Mouse (Mus musculus) forebrain, postnatal 0 days (tissue): ENCODE results near the gene Ltbp1. TPM values are rescaled to one million over a fixed set of nuclear protein-coding genes. Genes with fewer than 3 reads are reported as not detected.

Experiments
- ATAC-seq: fragments of 200-750 bp; cut with Nextera tagmentation; 2 replicates; pipeline ENCODE4 v1.8.0; 2017; ENCODE audit warnings: mild to moderate bottlenecking, moderate library complexity
- DNase-seq: peaks from one replicate; pipeline ENCODE4 v3.0.0-alpha.2; 2015
- H3K27ac ChIP-seq: fragments of 300-500 bp; sonication (generic); 2 replicates; pipeline ENCODE4 v1.5.1; 2014; ENCODE audit warnings: low read depth, mild to moderate bottlenecking, antibody characterized with exemption, low read length, moderate library complexity, mixed read lengths
- H3K27me3 ChIP-seq: fragments of 300-500 bp; sonication (generic); 2 replicates; pipeline ENCODE4 v1.6.1; 2014; ENCODE audit warnings: mild to moderate bottlenecking, low read length, mixed read lengths; ENCODE audit not compliant: insufficient read depth
- H3K36me3 ChIP-seq: fragments of 300-500 bp; sonication (generic); 2 replicates; pipeline ENCODE4 v1.6.1; 2014; ENCODE audit warnings: mild to moderate bottlenecking, moderate library complexity; ENCODE audit not compliant: insufficient read depth
- H3K4me1 ChIP-seq: fragments of 300-500 bp; sonication (generic); 2 replicates; pipeline ENCODE4 v1.6.1; 2014; ENCODE audit warnings: antibody characterized with exemption; ENCODE audit not compliant: insufficient read depth
- H3K4me2 ChIP-seq: fragments of 300-500 bp; sonication (generic); 2 replicates; pipeline ENCODE4 v1.6.1; 2014; ENCODE audit warnings: low read depth, mild to moderate bottlenecking, moderate library complexity
- H3K4me3 ChIP-seq: fragments of 300-500 bp; sonication (generic); 2 replicates; pipeline ENCODE4 v1.5.1; 2014; ENCODE audit warnings: low read depth, low read length, mixed read lengths
- H3K9ac ChIP-seq: fragments of 300-500 bp; sonication (generic); 2 replicates; pipeline ENCODE4 v1.6.1; 2014; ENCODE audit warnings: mild to moderate bottlenecking
- H3K9me3 ChIP-seq: fragments of 300-500 bp; sonication (generic); 2 replicates; pipeline ENCODE4 v1.6.1; 2016; ENCODE audit warnings: low read length
- CTCF ChIP-seq: sonication (generic); IDR thresholded peaks from 2 replicates; pipeline ENCODE4 v1.5.1; 2016; ENCODE audit warnings: antibody characterized with exemption, control low read depth, low read depth
- WGBS: fragments of 180-500 bp; shearing (Covaris S2); extraction: QIAGEN DNeasy Blood & Tissue Kit; methylation state at CpG from one replicate; pipeline ENCODE4 v1.1.7; 2014; 5-methylcytosine and 5-hydroxymethylcytosine counted together
- polyA plus RNA-seq: library from polyadenylated mRNA; unstranded; fragments of >200 nt; fragmentation: Nextera tagmentation; extraction: Ambion mirVana; gene quantifications from 2 replicates; pipeline ENCODE4 v1.2.1, GENCODE M21; 2015
- total RNA-seq: library from RNA; depleted of rRNA; stranded (reverse); fragments of >200 nt; gene quantifications from 2 replicates; pipeline ENCODE4 v1.2.3, GENCODE M21; 2014

Gene Ltbp1
- total and polyA plus RNA-seq, 2 experiments from 2014 or later = 1.5 to 5.2 TPM

DNA sequence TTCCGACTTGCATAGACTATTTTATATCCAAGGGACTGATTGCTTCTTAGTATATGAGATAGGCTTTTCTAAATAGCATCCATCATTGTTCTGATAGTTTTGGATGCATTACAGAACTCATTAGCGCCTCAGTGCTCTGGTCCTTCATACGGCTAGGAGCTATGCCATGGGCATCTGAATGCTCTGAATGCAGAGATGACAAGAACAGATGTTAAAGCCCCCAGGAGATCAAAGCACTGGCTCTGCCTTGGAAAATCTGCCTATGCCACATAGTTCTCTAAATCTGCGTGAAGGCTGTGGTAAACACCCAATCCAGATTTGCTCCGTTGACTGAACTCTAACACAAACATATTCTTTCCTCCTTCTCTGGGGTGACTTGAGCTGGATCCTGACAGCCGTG lies 30.2 kb upstream of the Ltbp1 start:
- Histone ChIP-seq H3K9ac (no peak overlapping the region), H3K27ac (no peak overlapping the region), H3K36me3 (no peaks in the 10 kb centered on the region), H3K4me3 (no peak overlapping the region), H3K27me3 (no peaks in the 10 kb centered on the region), H3K9me3 (no peaks in the 10 kb centered on the region), H3K4me1 (no peaks in the 10 kb centered on the region), H3K4me2 (no peak overlapping the region)
- WGBS = 52% methylated on average over 6 of the region's 6 CpGs
- DNase-seq (peak; percentile 22), ATAC-seq (peak; percentile 76)
- no peak for TF ChIP-seq CTCF

DNA sequence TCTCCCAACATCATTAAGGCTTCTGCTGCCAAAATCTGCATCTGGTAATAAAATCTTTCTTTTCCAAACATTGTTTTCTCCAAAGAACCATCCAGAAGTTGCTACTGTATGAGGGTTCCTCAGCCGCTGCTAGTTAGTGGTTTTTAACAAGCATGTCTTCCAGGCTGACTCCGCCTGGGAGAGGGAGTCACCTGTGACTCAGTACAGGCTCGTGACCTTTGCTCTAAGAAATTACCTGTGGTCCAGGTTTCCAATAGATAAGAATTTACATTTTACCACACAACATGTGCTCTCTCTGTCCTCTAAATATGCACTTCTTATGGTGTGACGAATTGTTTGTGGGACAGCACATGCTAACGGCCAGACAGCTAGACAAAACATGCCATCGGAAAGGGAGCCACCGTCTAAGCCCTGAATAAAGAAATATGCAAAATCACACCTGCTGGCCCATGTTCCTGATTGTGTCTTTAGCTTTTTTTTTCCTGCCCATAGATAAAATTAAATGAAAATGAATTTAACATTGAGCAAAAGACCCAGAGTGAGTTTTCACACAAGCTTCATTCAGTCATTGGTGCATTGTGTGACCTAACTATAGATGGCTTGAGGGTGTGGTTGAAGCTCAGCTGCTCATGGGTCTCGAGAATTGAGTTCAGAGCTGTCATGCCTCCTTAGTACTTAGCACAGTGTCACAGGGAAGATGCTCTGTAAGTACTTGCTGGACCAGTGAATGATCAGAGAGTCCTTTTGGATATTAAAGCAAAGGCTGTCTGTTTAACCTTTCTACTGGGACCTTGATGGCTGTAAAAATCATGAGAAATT lies 29.0 kb upstream of the Ltbp1 start:
- no peaks in the 10 kb centered on the region for H3K4me1 ChIP-seq
- WGBS = 45% methylated on average over 8 of the region's 8 CpGs
- TF ChIP-seq CTCF = no peak
- H3K9me3 ChIP-seq = no peaks in the 10 kb centered on the region
- H3K4me2 ChIP-seq = no peak overlapping the region
- H3K27me3 ChIP-seq = no peaks in the 10 kb centered on the region
- no peak overlapping the region for H3K4me3 ChIP-seq
- ATAC-seq (no peak), DNase-seq (no peak)
- no peak overlapping the region for H3K27ac ChIP-seq
- H3K36me3 ChIP-seq = no peaks in the 10 kb centered on the region
- no peak overlapping the region for H3K9ac ChIP-seq

DNA sequence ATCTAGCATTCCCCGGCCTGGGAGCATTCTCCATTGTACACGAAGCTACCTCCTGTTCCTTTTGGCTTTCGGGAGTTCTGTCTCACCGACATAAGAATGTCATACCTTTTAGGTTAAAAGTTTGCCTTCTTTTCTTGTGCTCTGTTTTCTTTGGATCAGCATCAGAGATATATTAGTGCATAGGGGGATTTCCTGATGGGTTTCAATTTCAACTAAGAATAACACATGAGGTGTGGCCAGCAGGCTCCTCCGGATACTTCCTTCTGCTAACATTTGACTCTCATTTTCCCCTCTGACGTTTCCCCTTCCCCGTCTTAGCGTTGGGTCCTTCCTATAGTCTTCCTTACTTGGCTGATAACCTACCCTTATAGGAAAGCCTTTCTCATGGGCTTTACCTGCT lies 25.6 kb upstream of the Ltbp1 start:
- Histone ChIP-seq H3K9ac (no peak overlapping the region), H3K27me3 (no peaks in the 10 kb centered on the region), H3K9me3 (no peaks in the 10 kb centered on the region), H3K36me3 (no peaks in the 10 kb centered on the region), H3K4me2 (no peak overlapping the region), H3K4me1 (no peaks in the 10 kb centered on the region), H3K27ac (no peak overlapping the region), H3K4me3 (no peak overlapping the region)
- ATAC-seq (no peak), DNase-seq (no peak)
- no peak for TF ChIP-seq CTCF
- 81% methylated on average over 8 of the region's 8 CpGs for WGBS

- no peak overlapping the region for H3K4me3 ChIP-seq
- no peak for DNase-seq
- H3K4me2 ChIP-seq = no peak overlapping the region
- 80% methylated on average over 5 of the region's 5 CpGs for WGBS
- H3K27me3 ChIP-seq = no peaks in the 10 kb centered on the region
- H3K4me1 ChIP-seq = no peaks in the 10 kb centered on the region
- no peak for TF ChIP-seq CTCF
- ATAC-seq = no peak
- no peaks in the 10 kb centered on the region for H3K9me3 ChIP-seq
- H3K27ac ChIP-seq = no peak overlapping the region
- no peaks in the 10 kb centered on the region for H3K36me3 ChIP-seq
- no peak overlapping the region for H3K9ac ChIP-seq
Measured at GRCm38 (mm10) chr17:74981703-74982102, 23.7 kb upstream of the Ltbp1 start.

DNA sequence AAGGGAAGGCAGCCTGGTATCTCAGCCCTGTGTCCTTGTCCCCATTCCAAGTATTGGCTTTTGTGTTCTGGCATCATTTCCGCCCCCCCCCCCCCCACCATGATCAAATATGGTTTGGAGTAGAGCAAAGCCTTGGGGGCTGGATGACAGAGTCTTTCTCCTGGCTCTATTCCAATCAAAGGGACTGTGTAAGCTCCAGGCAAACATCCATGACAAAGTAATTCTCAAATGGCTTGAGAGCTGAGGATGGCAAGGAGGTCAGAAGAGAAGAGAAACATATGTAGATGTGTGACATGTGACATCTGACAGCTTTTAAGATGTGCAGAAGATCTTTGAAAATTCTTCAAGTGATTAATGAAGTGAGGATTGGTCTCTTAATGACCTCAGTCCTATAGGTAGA lies 22.5 kb upstream of the Ltbp1 start:
- ATAC-seq (no peak), DNase-seq (no peak)
- Histone ChIP-seq H3K27me3 (no peaks in the 10 kb centered on the region), H3K9ac (no peak overlapping the region), H3K9me3 (no peaks in the 10 kb centered on the region), H3K27ac (no peak overlapping the region), H3K4me3 (no peak overlapping the region), H3K4me1 (no peaks in the 10 kb centered on the region), H3K36me3 (no peaks in the 10 kb centered on the region), H3K4me2 (no peak overlapping the region)
- no peak for TF ChIP-seq CTCF
- 64% methylated on average over 1 of the region's 1 CpGs for WGBS

- 78% methylated on average over 1 of the region's 1 CpGs for WGBS
- Histone ChIP-seq H3K9ac (no peak overlapping the region), H3K36me3 (no peaks in the 10 kb centered on the region), H3K4me2 (no peak overlapping the region), H3K4me3 (no peak overlapping the region), H3K27me3 (no peaks in the 10 kb centered on the region), H3K4me1 (no peaks in the 10 kb centered on the region), H3K27ac (no peak overlapping the region), H3K9me3 (no peaks in the 10 kb centered on the region)
- ATAC-seq (no peak), DNase-seq (no peak)
- no peak for TF ChIP-seq CTCF
Measured at GRCm38 (mm10) chr17:74984071-74984470, 21.3 kb upstream of the Ltbp1 start.

DNA sequence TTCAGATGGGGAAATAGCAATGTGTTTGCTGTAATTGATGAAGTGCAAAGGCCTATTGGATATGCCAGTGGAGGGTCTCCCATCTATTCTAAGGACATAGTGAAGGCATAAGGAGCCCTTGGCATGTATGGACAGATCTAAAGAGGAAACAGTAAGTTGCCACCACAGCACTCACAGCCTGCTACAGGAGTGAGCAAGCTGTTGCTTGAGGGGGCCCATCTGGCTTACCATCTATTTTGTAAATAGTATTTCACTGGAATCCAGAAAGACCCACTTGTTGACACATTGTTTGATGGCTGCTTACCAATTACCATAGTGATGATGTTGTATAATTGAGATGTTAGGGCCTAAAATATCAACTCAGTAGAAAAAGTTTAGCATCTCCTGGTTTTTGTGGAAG lies 20.7 kb upstream of the Ltbp1 start:
- Histone ChIP-seq H3K9me3 (no peaks in the 10 kb centered on the region), H3K4me1 (no peaks in the 10 kb centered on the region), H3K4me3 (no peak overlapping the region), H3K4me2 (no peak overlapping the region), H3K36me3 (no peaks in the 10 kb centered on the region), H3K27me3 (no peaks in the 10 kb centered on the region), H3K9ac (no peak overlapping the region), H3K27ac (no peak overlapping the region)
- ATAC-seq (peak; percentile 77), DNase-seq (peak; percentile 62)
- no peak for TF ChIP-seq CTCF
